Mouse (Mus musculus) forebrain, embryonic 14.5 days (tissue): ENCODE results near the gene Atp9a. TPM values are rescaled to one million over a fixed set of nuclear protein-coding genes. Genes with fewer than 3 reads are reported as not detected.

ENCODE experiments used
- ATAC-seq: fragments of 200-750 bp; cut with Nextera tagmentation; 2 replicates; pipeline ENCODE4 v1.8.0; 2017; ENCODE audit warnings: mild to moderate bottlenecking, moderate library complexity
- DNase-seq: peaks from one replicate; pipeline ENCODE4 v3.0.0-alpha.2; 2015; ENCODE audit warnings: low spot score
- H3K27ac ChIP-seq: fragments of 300-500 bp; sonication (generic); 2 replicates; pipeline ENCODE4 v1.5.1; 2014; ENCODE audit warnings: low read depth, mild to moderate bottlenecking, control low read depth, low read length, moderate library complexity
- H3K27me3 ChIP-seq: fragments of 300-500 bp; sonication (generic); replicated peaks from 2 replicates; pipeline ENCODE4 v1.6.1; 2014; ENCODE audit warnings: low read length, control low read depth, mixed read lengths; ENCODE audit not compliant: control insufficient read depth, insufficient read depth
- H3K36me3 ChIP-seq: fragments of 300-500 bp; sonication (generic); 2 replicates; pipeline ENCODE4 v1.6.1; 2014; ENCODE audit warnings: low read length, control low read depth; ENCODE audit not compliant: control insufficient read depth, insufficient read depth
- H3K4me1 ChIP-seq: fragments of 300-500 bp; sonication (generic); 2 replicates; pipeline ENCODE4 v1.6.1; 2014; ENCODE audit warnings: antibody characterized with exemption, low read length, control low read depth; ENCODE audit not compliant: control insufficient read depth, insufficient read depth
- H3K4me2 ChIP-seq: fragments of 300-500 bp; sonication (generic); 2 replicates; pipeline ENCODE4 v1.6.1; 2014; ENCODE audit warnings: mild to moderate bottlenecking, control low read depth, low read length
- H3K4me3 ChIP-seq: fragments of 300-500 bp; sonication (generic); 2 replicates; pipeline ENCODE4 v1.5.1; 2014; ENCODE audit warnings: low read depth, low read length, control low read depth
- H3K9ac ChIP-seq: fragments of 300-500 bp; sonication (generic); 2 replicates; pipeline ENCODE4 v1.6.1; 2014; ENCODE audit warnings: mild to moderate bottlenecking, low read length, control low read depth, moderate library complexity
- H3K9me3 ChIP-seq: fragments of 300-500 bp; sonication (generic); replicated peaks from 2 replicates; pipeline ENCODE4 v1.6.1; 2016; ENCODE audit warnings: low read length, control low read depth, mixed read lengths; ENCODE audit not compliant: control insufficient read depth
- WGBS: fragments of 180-500 bp; shearing (Covaris S2); extraction: QIAGEN DNeasy Blood & Tissue Kit; methylation state at CpG from one replicate; pipeline ENCODE4 v1.1.7; 2014; 5-methylcytosine and 5-hydroxymethylcytosine counted together
- polyA plus RNA-seq: library from polyadenylated mRNA; unstranded; fragments of >200 nt; fragmentation: Nextera tagmentation; extraction: Ambion mirVana; gene quantifications from 2 replicates; pipeline ENCODE4 v1.2.1, GENCODE M21; 2014

Atp9a gene
- polyA plus RNA-seq, 1 experiment from 2014 or later = 42.4 TPM

- peak overlapping the region; percentile 91 for H3K4me2 ChIP-seq
- WGBS = under 1% methylated on average over 47 of the region's 52 CpGs
- H3K27me3 ChIP-seq = peaks cover 44% of the 10 kb centered on the region
- H3K9me3 ChIP-seq = no peaks in the 10 kb centered on the region
- H3K36me3 ChIP-seq = no peaks in the 10 kb centered on the region
- ATAC-seq (peak; percentile 73), DNase-seq (peak; percentile 83)
- H3K4me3 ChIP-seq = peak overlapping the region; percentile 44
- peaks cover 33% of the 10 kb centered on the region for H3K4me1 ChIP-seq
- peak overlapping the region; percentile 68 for H3K9ac ChIP-seq
- H3K27ac ChIP-seq = peak overlapping the region; percentile 46; the same call in 1 of the 2 replicates
Measured at GRCm38 (mm10) chr2:168766538-168767361, 24.5 kb upstream of the Atp9a start.

- ATAC-seq (peak; percentile 24), DNase-seq (peak; percentile 37)
- Histone ChIP-seq H3K27me3 (peaks cover 44% of the 10 kb centered on the region), H3K36me3 (no peaks in the 10 kb centered on the region), H3K27ac (peak overlapping the region; percentile 46; the same call in 1 of the 2 replicates), H3K4me2 (peak overlapping the region; percentile 91), H3K9ac (peak overlapping the region; percentile 68), H3K9me3 (no peaks in the 10 kb centered on the region), H3K4me3 (peak overlapping the region; percentile 44), H3K4me1 (peaks cover 33% of the 10 kb centered on the region)
- under 1% methylated on average over 59 of the region's 65 CpGs for WGBS
Measured at GRCm38 (mm10) chr2:168765696-168766537, 23.7 kb upstream of the Atp9a start.

DNA sequence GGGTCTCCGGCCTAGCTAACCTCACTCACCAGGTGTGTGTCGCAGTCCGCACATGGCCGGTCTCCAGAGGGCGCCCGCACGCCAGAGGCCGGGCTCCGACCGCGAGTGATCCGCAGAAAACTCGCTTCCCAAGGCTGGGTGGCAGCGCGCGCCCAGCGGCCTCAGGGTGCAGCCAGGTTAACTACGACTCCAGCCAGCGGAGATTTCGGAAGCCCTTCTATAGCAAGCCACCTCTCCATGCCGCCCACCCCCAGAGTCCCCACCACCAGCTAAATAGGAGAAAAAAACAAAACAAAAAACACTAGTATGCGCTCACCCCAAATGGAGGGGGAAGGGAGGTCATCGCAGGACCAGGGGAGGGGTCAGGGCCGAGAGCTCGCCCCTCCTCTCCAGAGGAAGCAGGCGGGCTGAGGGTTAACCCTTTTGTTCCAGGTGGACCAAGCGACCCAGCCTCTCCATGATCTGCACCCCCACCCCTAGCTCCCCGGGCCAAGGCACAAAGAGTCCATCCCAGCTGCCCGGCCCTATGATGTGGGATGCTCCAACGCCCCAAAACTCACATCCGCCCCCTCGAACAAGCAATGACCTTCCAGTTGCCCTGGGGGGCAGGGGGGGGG, 23.0 kb upstream of the Atp9a start:
- ATAC-seq = peak; percentile 40; the same call in 1 of the 2 replicates

GRCm38 (mm10) chr2:168764460-168764867, 22.3 kb upstream of the Atp9a start:
- ATAC-seq = no peak
- H3K4me1 ChIP-seq = peaks cover 33% of the 10 kb centered on the region
- H3K27ac ChIP-seq = no peak overlapping the region; the same call in 1 of the 2 replicates
- peak; percentile 66 for DNase-seq
- WGBS = 3% methylated on average over 9 of the region's 9 CpGs
- H3K9ac ChIP-seq = peak overlapping the region; percentile 40; the same call in 1 of the 2 replicates
- peaks cover 44% of the 10 kb centered on the region for H3K27me3 ChIP-seq
- H3K4me2 ChIP-seq = peak overlapping the region; percentile 91
- no peaks in the 10 kb centered on the region for H3K9me3 ChIP-seq
- peak overlapping the region; percentile 44 for H3K4me3 ChIP-seq
- H3K36me3 ChIP-seq = no peaks in the 10 kb centered on the region

More for the DNA sequence above, 23.0 kb upstream of the Atp9a start:
- H3K4me3 ChIP-seq = peak overlapping the region; percentile 44
- DNase-seq = peak; percentile 55
- peaks cover 44% of the 10 kb centered on the region for H3K27me3 ChIP-seq
- H3K27ac ChIP-seq = peak overlapping the region; percentile 22; the same call in 1 of the 2 replicates
- H3K9ac ChIP-seq = peak overlapping the region; percentile 68
- H3K4me1 ChIP-seq = peaks cover 33% of the 10 kb centered on the region
- no peaks in the 10 kb centered on the region for H3K9me3 ChIP-seq
- 1% methylated on average over 32 of the region's 32 CpGs for WGBS
- H3K4me2 ChIP-seq = peak overlapping the region; percentile 91
- no peaks in the 10 kb centered on the region for H3K36me3 ChIP-seq

DNA sequence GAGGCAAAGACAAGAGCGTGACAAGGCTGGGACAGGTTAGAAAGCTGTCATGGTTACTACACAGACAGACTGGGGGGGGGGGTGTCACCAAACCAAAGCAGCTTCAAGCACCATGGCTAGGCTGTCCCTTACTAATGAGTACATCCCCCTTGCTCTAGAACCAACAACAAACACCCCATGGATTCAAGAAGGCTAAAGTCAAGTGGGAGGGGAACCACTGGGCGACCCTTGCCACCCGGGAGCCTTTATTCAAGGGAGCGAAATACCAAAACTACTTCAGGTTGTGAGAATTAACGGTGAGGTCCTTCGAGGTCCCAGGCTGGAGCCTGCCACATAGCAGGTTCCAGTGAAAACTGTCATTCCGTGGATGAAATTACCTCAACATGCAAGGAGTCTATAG, 21.6 kb upstream of the Atp9a start:
- H3K4me3 ChIP-seq = peak overlapping the region; percentile 16
- 3% methylated on average over 7 of the region's 7 CpGs for WGBS
- peak overlapping the region; percentile 91 for H3K4me2 ChIP-seq
- ATAC-seq (no peak), DNase-seq (no peak)
- H3K9me3 ChIP-seq = no peaks in the 10 kb centered on the region
- H3K36me3 ChIP-seq = no peaks in the 10 kb centered on the region
- peaks cover 44% of the 10 kb centered on the region for H3K27me3 ChIP-seq
- H3K27ac ChIP-seq = no peak overlapping the region
- peaks cover 33% of the 10 kb centered on the region for H3K4me1 ChIP-seq
- H3K9ac ChIP-seq = peak overlapping the region; percentile 40; the same call in 1 of the 2 replicates

GRCm38 (mm10) chr2:168762411-168762815, 20.2 kb upstream of the Atp9a start:
- 0 out of 2 replicates have a peak overlapping the region, but pooled peaks have one; percentile 14 for H3K27ac ChIP-seq
- peak overlapping the region; percentile 19 for H3K4me3 ChIP-seq
- 3% methylated on average over 12 of the region's 12 CpGs for WGBS
- peaks cover 32% of the 10 kb centered on the region for H3K27me3 ChIP-seq
- H3K36me3 ChIP-seq = no peaks in the 10 kb centered on the region
- DNase-seq (no peak), ATAC-seq (no peak)
- peaks cover 33% of the 10 kb centered on the region for H3K4me1 ChIP-seq
- H3K9me3 ChIP-seq = no peaks in the 10 kb centered on the region
- H3K9ac ChIP-seq = peak overlapping the region; percentile 48
- peak overlapping the region; percentile 91 for H3K4me2 ChIP-seq

DNA sequence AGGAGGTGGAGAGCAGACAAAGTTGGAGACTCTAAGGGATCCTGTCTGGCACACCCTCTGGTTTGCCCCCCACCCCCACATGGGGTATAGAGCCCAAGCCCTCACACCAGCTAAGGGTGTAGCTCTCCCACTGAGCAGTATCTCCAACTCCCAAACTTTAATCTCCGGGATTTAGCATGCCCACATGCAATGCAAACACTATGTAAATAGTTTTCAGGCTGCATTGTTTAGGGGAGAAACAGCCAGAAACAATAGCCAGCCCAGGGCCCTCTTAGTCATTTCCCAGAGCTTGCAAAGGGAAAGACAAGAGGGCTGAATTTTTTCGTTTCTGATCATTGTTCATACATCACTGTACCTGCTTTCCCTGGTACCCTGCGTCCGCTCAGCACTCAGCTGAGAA, 19.7 kb upstream of the Atp9a start:
- H3K36me3 ChIP-seq = no peaks in the 10 kb centered on the region
- no peak for ATAC-seq
- WGBS = 8% methylated on average over 4 of the region's 4 CpGs
- no peaks in the 10 kb centered on the region for H3K9me3 ChIP-seq
- H3K4me3 ChIP-seq = peak overlapping the region; percentile 19
- peaks cover 28% of the 10 kb centered on the region for H3K27me3 ChIP-seq
- H3K4me2 ChIP-seq = peak overlapping the region; percentile 91
- peaks cover 32% of the 10 kb centered on the region for H3K4me1 ChIP-seq
- H3K9ac ChIP-seq = peak overlapping the region; percentile 48; the same call in 1 of the 2 replicates
- H3K27ac ChIP-seq = no peak overlapping the region
- DNase-seq = no peak

DNA sequence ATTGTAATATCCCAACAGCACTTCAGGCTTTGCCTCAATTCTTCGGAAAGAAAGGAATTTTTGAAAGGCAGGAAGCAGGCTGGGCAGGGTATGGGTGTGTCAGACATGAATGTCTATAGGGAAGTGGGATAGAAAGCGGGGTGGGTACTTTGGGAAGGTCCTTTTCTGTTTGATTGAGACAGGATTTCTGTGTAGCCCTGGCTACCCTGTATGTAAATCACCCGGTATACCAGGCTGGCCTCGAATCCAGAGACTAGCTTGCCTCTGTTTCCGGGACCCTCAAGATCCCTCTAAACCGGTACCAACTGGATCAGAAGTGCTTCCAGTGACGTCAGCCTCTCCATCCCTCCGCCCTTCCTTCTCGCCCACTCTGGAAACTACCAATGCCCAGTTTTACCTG, 18.9 kb upstream of the Atp9a start:
- no peaks in the 10 kb centered on the region for H3K36me3 ChIP-seq
- no peak overlapping the region for H3K9ac ChIP-seq
- H3K4me1 ChIP-seq = peaks cover 23% of the 10 kb centered on the region
- no peak overlapping the region for H3K27ac ChIP-seq
- ATAC-seq (no peak), DNase-seq (no peak)
- H3K9me3 ChIP-seq = no peaks in the 10 kb centered on the region
- peaks cover 20% of the 10 kb centered on the region for H3K27me3 ChIP-seq
- H3K4me2 ChIP-seq = no peak overlapping the region
- no peak overlapping the region for H3K4me3 ChIP-seq
- 87% methylated on average over 9 of the region's 9 CpGs for WGBS
